Mouse (Mus musculus) MEL (cell line): Measurements from ENCODE around the gene Tnk2. TPM values are rescaled to one million over a fixed set of nuclear protein-coding genes. Genes with fewer than 3 reads are reported as not detected.

ENCODE experiments used
- DNase-seq: peaks from one replicate; pipeline ENCODE4 v3.0.0; 2011; ENCODE audit warnings: low read depth, low spot score
- H3K27ac ChIP-seq: 2 replicates; pipeline ENCODE4 v1.5.1; 2012; ENCODE audit warnings: low read depth, mild to moderate bottlenecking, control low read depth, low read length, moderate library complexity; ENCODE audit not compliant: control insufficient read depth
- H3K27me3 ChIP-seq, 2 experiments: fragments of 150-350 bp in 1 of 2; sonication (generic) in 1 of 2; 2 replicates each; pipeline ENCODE4 v1.6.1; 2012; ENCODE audit warnings: low read length in 2 of 2, mild to moderate bottlenecking in 2 of 2, improper control_type of control experiment in 1 of 2, moderate library complexity in 1 of 2; ENCODE audit not compliant: insufficient read depth in 2 of 2, control insufficient read depth in 1 of 2
- H3K36me3 ChIP-seq, 2 experiments: 2 replicates each; pipeline ENCODE4 v1.6.1; 2012 to 2014; ENCODE audit warnings: low read length in 2 of 2, improper control_type of control experiment in 1 of 2, inconsistent platforms in 1 of 2, mild to moderate bottlenecking in 1 of 2; ENCODE audit not compliant: insufficient read depth in 2 of 2, control insufficient read depth in 1 of 2
- H3K4me1 ChIP-seq, 2 experiments: fragments of 150-350 bp in 1 of 2; sonication (generic) in 1 of 2; 2 replicates each; pipeline ENCODE4 v1.6.1; 2012; ENCODE audit warnings: low read length in 2 of 2, improper control_type of control experiment in 1 of 2, mild to moderate bottlenecking in 1 of 2; ENCODE audit not compliant: insufficient read depth in 2 of 2, control insufficient read depth in 1 of 2
- H3K4me3 ChIP-seq, 2 experiments: fragments of 150-350 bp in 1 of 2; sonication (generic) in 1 of 2; 2 replicates each; pipeline ENCODE4 v1.5.1; 2012; ENCODE audit warnings: low read depth in 2 of 2, low read length in 2 of 2, mild to moderate bottlenecking in 2 of 2, moderate library complexity in 2 of 2, control low read depth in 1 of 2, improper control_type of control experiment in 1 of 2; ENCODE audit not compliant: control insufficient read depth in 1 of 2, insufficient read depth in 1 of 2
- H3K79me2 ChIP-seq: 2 replicates; pipeline ENCODE4 v1.6.1; 2012; ENCODE audit warnings: mild to moderate bottlenecking, low read length, moderate library complexity; ENCODE audit not compliant: control insufficient read depth, poor library complexity, insufficient read depth
- H3K9ac ChIP-seq: 2 replicates; pipeline ENCODE4 v1.6.1; 2012; ENCODE audit warnings: low read depth, mild to moderate bottlenecking, control low read depth, low read length, moderate library complexity; ENCODE audit not compliant: control insufficient read depth, poor library complexity, severe bottlenecking
- H3K9me3 ChIP-seq: fragments of 150-350 bp; sonication (generic); replicated peaks from 2 replicates; pipeline ENCODE4 v1.6.1; 2012; ENCODE audit warnings: mild to moderate bottlenecking, low read length, improper control_type of control experiment, moderate library complexity; ENCODE audit not compliant: insufficient read depth
- BHLHE40 ChIP-seq: IDR thresholded peaks from 2 replicates; pipeline ENCODE4 v1.6.1; 2012; ENCODE audit warnings: low read depth, mild to moderate bottlenecking, inconsistent platforms, low read length, improper control_type of control experiment, borderline replicate concordance
- CHD1 ChIP-seq: IDR thresholded peaks from 2 replicates; pipeline ENCODE4 v1.6.1; 2012; ENCODE audit warnings: low read depth, mild to moderate bottlenecking, inconsistent platforms, low read length, improper control_type of control experiment
- CHD2 ChIP-seq: IDR thresholded peaks from 2 replicates; pipeline ENCODE4 v1.6.1; 2011; ENCODE audit warnings: low read length, improper control_type of control experiment
- CTCF ChIP-seq, 3 experiments: IDR thresholded peaks in 2 of 3; conservative IDR thresholded peaks in 1 of 3; 2 replicates each; pipeline ENCODE4 v1.5.1; 2011 to 2012; ENCODE audit warnings: low read length in 3 of 3, low read depth in 2 of 3, mild to moderate bottlenecking in 2 of 3, improper control_type of control experiment in 1 of 3, inconsistent platforms in 1 of 3, mixed read lengths in 1 of 3, moderate library complexity in 1 of 3; ENCODE audit not compliant: control insufficient read depth in 1 of 3, insufficient read depth in 1 of 3, poor library complexity in 1 of 3, severe bottlenecking in 1 of 3
- E2F4 ChIP-seq: IDR thresholded peaks from 2 replicates; pipeline ENCODE4 v1.6.1; 2011; ENCODE audit warnings: low read depth, low read length, improper control_type of control experiment, borderline replicate concordance
- ELF1 ChIP-seq: IDR thresholded peaks from 2 replicates; pipeline ENCODE4 v1.6.1; 2014; ENCODE audit warnings: low read depth, mild to moderate bottlenecking, inconsistent platforms, low read length, improper control_type of control experiment, moderate library complexity
- EP300 ChIP-seq, 2 experiments: IDR thresholded peaks; 2 replicates each; pipeline ENCODE4 v1.6.1; 2011; ENCODE audit warnings: improper control_type of control experiment in 2 of 2, low read length in 2 of 2, low read depth in 1 of 2, mild to moderate bottlenecking in 1 of 2
- ETS1 ChIP-seq: IDR thresholded peaks from 2 replicates; pipeline ENCODE4 v1.6.1; 2012; ENCODE audit warnings: low read depth, mild to moderate bottlenecking, inconsistent platforms, low read length, improper control_type of control experiment, moderate library complexity
- GABPA ChIP-seq: IDR thresholded peaks from 2 replicates; pipeline ENCODE4 v1.6.1; 2012; ENCODE audit warnings: low read depth, mild to moderate bottlenecking, inconsistent platforms, low read length, improper control_type of control experiment, moderate library complexity
- GATA1 ChIP-seq: IDR thresholded peaks from 2 replicates; pipeline ENCODE4 v1.6.1; 2011; ENCODE audit warnings: low read depth, low read length, improper control_type of control experiment
- HCFC1 ChIP-seq: IDR thresholded peaks from 2 replicates; pipeline ENCODE4 v1.6.1; 2012; ENCODE audit warnings: low read depth, mild to moderate bottlenecking, inconsistent platforms, low read length, improper control_type of control experiment, moderate library complexity
- JUND ChIP-seq: IDR thresholded peaks from 2 replicates; pipeline ENCODE4 v1.6.1; 2011; ENCODE audit warnings: low read depth, mild to moderate bottlenecking, improper control_type of control experiment, low read length
- KAT2A ChIP-seq: conservative IDR thresholded peaks from 2 replicates; pipeline ENCODE4 v1.6.1; 2012; ENCODE audit warnings: low read depth, low read length, improper control_type of control experiment, inconsistent platforms
- MAX ChIP-seq: IDR thresholded peaks from 2 replicates; pipeline ENCODE4 v1.6.1; 2011; ENCODE audit warnings: low read length, improper control_type of control experiment
- MAZ ChIP-seq: IDR thresholded peaks from 2 replicates; pipeline ENCODE4 v1.6.1; 2012; ENCODE audit warnings: low read depth, mild to moderate bottlenecking, inconsistent platforms, low read length, improper control_type of control experiment
- MEF2A ChIP-seq: IDR thresholded peaks from 2 replicates; pipeline ENCODE4 v1.6.1; 2014; ENCODE audit warnings: low read depth, mild to moderate bottlenecking, inconsistent platforms, low read length, improper control_type of control experiment; ENCODE audit not compliant: poor library complexity, insufficient replicate concordance, severe bottlenecking; ENCODE audit errors: extremely low read depth
- MXI1 ChIP-seq: IDR thresholded peaks from 2 replicates; pipeline ENCODE4 v1.6.1; 2011; ENCODE audit warnings: mild to moderate bottlenecking, low read depth, low read length, improper control_type of control experiment
- MYB ChIP-seq: IDR thresholded peaks from 2 replicates; pipeline ENCODE4 v1.6.1; 2011; ENCODE audit warnings: mild to moderate bottlenecking, low read depth, low read length, improper control_type of control experiment
- MYC ChIP-seq: IDR thresholded peaks from 2 replicates; pipeline ENCODE4 v1.6.1; 2011; ENCODE audit warnings: low read depth, mild to moderate bottlenecking, low read length, improper control_type of control experiment, moderate library complexity
- NELFE ChIP-seq: IDR thresholded peaks from 2 replicates; pipeline ENCODE4 v1.6.1; 2011; ENCODE audit warnings: low read depth, low read length, improper control_type of control experiment
- NRF1 ChIP-seq: IDR thresholded peaks from 2 replicates; pipeline ENCODE4 v1.6.1; 2014; ENCODE audit warnings: low read depth, mild to moderate bottlenecking, inconsistent platforms, low read length, improper control_type of control experiment, moderate library complexity; ENCODE audit not compliant: poor library complexity, insufficient read depth, severe bottlenecking
- POLR2A ChIP-seq, 2 experiments: IDR thresholded peaks; 2 replicates each; pipeline ENCODE4 v1.6.1; 2011 to 2012; ENCODE audit warnings: low read length in 2 of 2, mild to moderate bottlenecking in 2 of 2, control low read depth in 1 of 2, improper control_type of control experiment in 1 of 2, low read depth in 1 of 2, moderate library complexity in 1 of 2; ENCODE audit not compliant: control insufficient read depth in 1 of 2, insufficient read depth in 1 of 2, poor library complexity in 1 of 2
- POLR2AphosphoS2 ChIP-seq: IDR thresholded peaks from 2 replicates; pipeline ENCODE4 v1.6.1; 2011; ENCODE audit warnings: low read length, improper control_type of control experiment
- POLR2AphosphoS5 ChIP-seq: IDR thresholded peaks from 2 replicates; pipeline ENCODE4 v1.6.1; 2012; ENCODE audit warnings: low read depth, borderline replicate concordance, mild to moderate bottlenecking, inconsistent platforms, low read length, moderate library complexity, mixed read lengths
- RAD21 ChIP-seq: IDR thresholded peaks from 2 replicates; pipeline ENCODE4 v1.6.1; 2011; ENCODE audit warnings: mild to moderate bottlenecking, low read depth, low read length, improper control_type of control experiment
- RCOR1 ChIP-seq: IDR thresholded peaks from 2 replicates; pipeline ENCODE4 v1.6.1; 2012; ENCODE audit warnings: low read depth, mild to moderate bottlenecking, inconsistent platforms, low read length, improper control_type of control experiment
- SIN3A ChIP-seq: IDR thresholded peaks from 2 replicates; pipeline ENCODE4 v1.6.1; 2012; ENCODE audit warnings: low read length, improper control_type of control experiment, inconsistent platforms
- SMC3 ChIP-seq: IDR thresholded peaks from 2 replicates; pipeline ENCODE4 v1.6.1; 2011; ENCODE audit warnings: low read depth, low read length, improper control_type of control experiment
- TAL1 ChIP-seq: IDR thresholded peaks from 2 replicates; pipeline ENCODE4 v1.6.1; 2012; ENCODE audit warnings: mild to moderate bottlenecking, inconsistent platforms, low read length, moderate library complexity, mixed read lengths
- TBP ChIP-seq: IDR thresholded peaks from 2 replicates; pipeline ENCODE4 v1.8.0; 2011; ENCODE audit warnings: low read depth, low read length, improper control_type of control experiment
- TCF12 ChIP-seq: IDR thresholded peaks from 2 replicates; pipeline ENCODE4 v1.6.1; 2014; ENCODE audit warnings: low read depth, mild to moderate bottlenecking, inconsistent platforms, low read length, improper control_type of control experiment, moderate library complexity
- USF1 ChIP-seq: IDR thresholded peaks from 2 replicates; pipeline ENCODE4 v1.6.1; 2014; ENCODE audit warnings: low read depth, mild to moderate bottlenecking, inconsistent platforms, low read length, improper control_type of control experiment, moderate library complexity
- USF2 ChIP-seq, 2 experiments: IDR thresholded peaks; 2 replicates each; pipeline ENCODE4 v1.6.1; 2011 to 2012; ENCODE audit warnings: improper control_type of control experiment in 2 of 2, low read length in 2 of 2, borderline replicate concordance in 1 of 2, inconsistent platforms in 1 of 2, low read depth in 1 of 2, mild to moderate bottlenecking in 1 of 2; ENCODE audit not compliant: insufficient read depth in 1 of 2
- ZC3H11A ChIP-seq: IDR thresholded peaks from 2 replicates; pipeline ENCODE4 v1.6.1; 2012; ENCODE audit warnings: low read depth, mild to moderate bottlenecking, inconsistent platforms, low read length, improper control_type of control experiment
- ZKSCAN1 ChIP-seq: IDR thresholded peaks from 2 replicates; pipeline ENCODE4 v1.6.1; 2012; ENCODE audit warnings: low read depth, mild to moderate bottlenecking, inconsistent platforms, low read length, improper control_type of control experiment, moderate library complexity
- ZMIZ1 ChIP-seq: IDR thresholded peaks from 2 replicates; pipeline ENCODE4 v1.6.1; 2012; ENCODE audit warnings: low read depth, mild to moderate bottlenecking, inconsistent platforms, low read length, improper control_type of control experiment, moderate library complexity
- ZNF384 ChIP-seq: IDR thresholded peaks from 2 replicates; pipeline ENCODE4 v1.6.1; 2012; ENCODE audit warnings: low read depth, mild to moderate bottlenecking, inconsistent platforms, low read length, improper control_type of control experiment
- polyA plus RNA-seq, 2 experiments: library from polyadenylated mRNA; stranded (reverse) in 1 of 2; unstranded in 1 of 2; fragments of >175 nt in 1 of 2; fragments of >200 nt in 1 of 2; gene quantifications; 2 replicates each; pipeline versions ENCODE4 v1.2.1 to v1.2.4; 2012; ENCODE audit warnings: low replicate concordance in 2 of 2, low read depth in 1 of 2; ENCODE audit not compliant: insufficient read length in 2 of 2, insufficient read depth in 1 of 2, missing spikeins in 1 of 2
- total RNA-seq: library from RNA; depleted of rRNA; stranded (reverse); fragments of 300-350 nt; gene quantifications from 2 replicates; pipeline ENCODE4 v1.2.3, GENCODE M21; 2012

Gene Tnk2
- total and polyA plus RNA-seq, 3 experiments: 34.8 to 77.0 TPM; not detected in 1

- H3K27ac ChIP-seq: peak overlapping the region; percentile 7; the same call in 1 of the 2 replicates
- TF ChIP-seq EP300 (IDR thresholded peaks at IDR 0.05; ENCODE audit: low read depth in 1 of 2, low read length in 2 of 2) (peak; percentile 54 to 58; a peak in 3 of 4 replicates), ZC3H11A (no peak), KAT2A (no peak), GABPA (no peak), CHD1 (no peak), HCFC1 (no peak), ZMIZ1 (no peak), MXI1 (0 out of 2 replicates have a peak, but pooled peaks have one; percentile 35), ZKSCAN1 (no peak), USF1 (no peak), MYC (no peak), SMC3 (0 out of 2 replicates have a peak, but pooled peaks have one; percentile 12), RAD21 (no peak), MYB (no peak), TCF12 (peak; percentile 70), TAL1 (peak; percentile 39; the same call in 1 of the 2 replicates), MAX (no peak), MAZ (no peak), E2F4 (no peak), USF2 (IDR thresholded peaks at IDR 0.05; ENCODE audit: borderline replicate concordance in 1 of 2, insufficient read depth in 1 of 2, low read depth in 1 of 2, low read length in 2 of 2) (no peak), ETS1 (peak; percentile 62; the same call in 1 of the 2 replicates), ZNF384 (peak; percentile 65), RCOR1 (peak; percentile 40; the same call in 1 of the 2 replicates), POLR2AphosphoS5 (no peak), GATA1 (0 out of 2 replicates have a peak, but pooled peaks have one; percentile 15), CTCF (IDR thresholded peaks at IDR 0.05 in 2 of 3, conservative IDR thresholded peaks at IDR 0.05 in 1 of 3; ENCODE audit: control insufficient read depth in 1 of 3, insufficient read depth in 1 of 3, low read depth in 2 of 3, low read length in 3 of 3, poor library complexity in 1 of 3, severe bottlenecking in 1 of 3) (no peak), MEF2A (no peak), NELFE (no peak), ELF1 (no peak), NRF1 (no peak), POLR2A (IDR thresholded peaks at IDR 0.05; ENCODE audit: control insufficient read depth in 1 of 2, insufficient read depth in 1 of 2, low read depth in 1 of 2, low read length in 2 of 2, poor library complexity in 1 of 2) (no peak), POLR2AphosphoS2 (no peak), SIN3A (peak; percentile 47; the same call in 1 of the 2 replicates), TBP (no peak), BHLHE40 (0 out of 2 replicates have a peak, but pooled peaks have one; percentile 16), CHD2 (no peak), JUND (no peak)
These were observed 15.5 kb upstream of the Tnk2 start for GRCm38 (mm10) chr16:32628140-32628539.

More at GRCm38 (mm10) chr16:32628140-32628539, 15.5 kb upstream of the Tnk2 start:
- Histone ChIP-seq H3K9me3 (no peaks in the 10 kb centered on the region), H3K27me3 (no peaks in the 10 kb centered on the region), H3K4me1 (peaks cover 6 to 11% of the 10 kb centered on the region in 2 experiments; a peak in 3 of 4 replicates), H3K4me3 (no peak overlapping the region), H3K79me2 (peaks cover 2% of the 10 kb centered on the region; the same call in 1 of the 2 replicates), H3K36me3 (peaks cover 42 to 67% of the 10 kb centered on the region in 2 experiments), H3K9ac (no peak overlapping the region)
- DNase-seq: peak; percentile 61
